Mouse (Mus musculus) embryonic facial prominence, embryonic 10.5 days (tissue): ENCODE data around the gene Olfr902. TPM values are rescaled to one million over a fixed set of nuclear protein-coding genes. Genes with fewer than 3 reads are reported as not detected.

Source experiments
- polyA plus RNA-seq: library from polyadenylated mRNA; unstranded; fragments of >200 nt; fragmentation: Nextera tagmentation; extraction: Ambion mirVana; gene quantifications from 2 replicates; pipeline ENCODE4 v1.2.1, GENCODE M21; 2016

Gene Olfr902
- polyA plus RNA-seq, 1 experiment from 2014 or later, result not detected

Other genes starting within 250 kb of the Olfr902 start
- not detected in 2 replicates for gene Olfr893, start 239.3 kb upstream of the Olfr902 start, polyA plus RNA-seq
- gene Olfr894, start 229.6 kb upstream of the Olfr902 start, polyA plus RNA-seq, result not detected in 2 replicates
- gene Olfr143, start 194.9 kb upstream of the Olfr902 start, polyA plus RNA-seq, result not detected in 2 replicates
- gene Olfr895, start 179.8 kb upstream of the Olfr902 start, polyA plus RNA-seq, result not detected in 2 replicates
- not detected in 2 replicates for gene Olfr896-ps1, start 156.5 kb upstream of the Olfr902 start, polyA plus RNA-seq
- not detected in 2 replicates for gene Olfr25, start 118.6 kb upstream of the Olfr902 start, polyA plus RNA-seq
- gene Olfr898, start 99.2 kb upstream of the Olfr902 start, polyA plus RNA-seq, result not detected in 2 replicates
- gene Olfr250, start 80.8 kb upstream of the Olfr902 start, polyA plus RNA-seq, result not detected in 2 replicates
- gene Olfr251, start 70.6 kb upstream of the Olfr902 start, polyA plus RNA-seq, result not detected in 2 replicates
- gene Olfr147, start 46.0 kb upstream of the Olfr902 start, polyA plus RNA-seq, result not detected in 2 replicates
- not detected in 2 replicates for gene Olfr901, start 18.2 kb upstream of the Olfr902 start, polyA plus RNA-seq
- gene Olfr904, start 15.5 kb downstream of the Olfr902 start, polyA plus RNA-seq, result not detected in 2 replicates
- gene Olfr905, start 23.5 kb downstream of the Olfr902 start, polyA plus RNA-seq, result not detected in 2 replicates
- gene Olfr906, start 39.4 kb downstream of the Olfr902 start, polyA plus RNA-seq, result not detected in 2 replicates
- gene Olfr907, start 48.1 kb downstream of the Olfr902 start, polyA plus RNA-seq, result not detected in 2 replicates
- not detected in 2 replicates for gene Olfr911-ps1, start 73.9 kb downstream of the Olfr902 start, polyA plus RNA-seq
- gene Olfr910, start 90.2 kb downstream of the Olfr902 start, polyA plus RNA-seq, result not detected in 2 replicates
- gene Olfr912, start 132.5 kb downstream of the Olfr902 start, polyA plus RNA-seq, result not detected in 2 replicates
- not detected in 2 replicates for gene Olfr913, start 145.1 kb downstream of the Olfr902 start, polyA plus RNA-seq
- gene Olfr914, start 157.4 kb downstream of the Olfr902 start, polyA plus RNA-seq, result not detected in 2 replicates
- not detected in 2 replicates for gene Olfr916, start 212.2 kb downstream of the Olfr902 start, polyA plus RNA-seq
- not detected in 2 replicates for gene Olfr917, start 218.2 kb downstream of the Olfr902 start, polyA plus RNA-seq
- not detected in 2 replicates for gene Olfr918, start 226.9 kb downstream of the Olfr902 start, polyA plus RNA-seq